Mouse (Mus musculus) olfactory bulb, adult 2 months (tissue): Measurements from ENCODE around the gene Cflar. TPM values are rescaled to one million over a fixed set of nuclear protein-coding genes. Genes with fewer than 3 reads are reported as not detected.

ENCODE experiments used
- H3K27ac ChIP-seq: fragments of 200-500 bp; 2 replicates; pipeline ENCODE4 v1.5.1; 2012; ENCODE audit warnings: low read depth, low read length; ENCODE audit not compliant: insufficient read depth
- H3K4me1 ChIP-seq: fragments of 200-500 bp; 2 replicates; pipeline ENCODE4 v1.6.1; 2012; ENCODE audit warnings: low read length; ENCODE audit not compliant: control insufficient read depth, insufficient read depth
- H3K4me3 ChIP-seq: fragments of 200-500 bp; 2 replicates; pipeline ENCODE4 v1.5.1; 2012; ENCODE audit warnings: mild to moderate bottlenecking, low read depth, low read length, moderate library complexity; ENCODE audit not compliant: insufficient read depth
- CTCF ChIP-seq: fragments of 200-500 bp; IDR thresholded peaks from 2 replicates; pipeline ENCODE4 v1.5.1; 2012; ENCODE audit warnings: low read depth, mild to moderate bottlenecking, low read length, moderate library complexity; ENCODE audit not compliant: insufficient read depth
- POLR2A ChIP-seq: fragments of 200-500 bp; IDR thresholded peaks from 2 replicates; pipeline ENCODE4 v1.6.1; 2012; ENCODE audit warnings: mild to moderate bottlenecking, low read depth, low read length, moderate library complexity; ENCODE audit not compliant: insufficient read depth
- WGBS: fragments of 180-500 bp; shearing (Covaris S2); methylation state at CpG from one replicate; pipeline ENCODE4 v1.1.7; 2018; 5-methylcytosine and 5-hydroxymethylcytosine counted together
- polyA plus RNA-seq: library from polyadenylated mRNA; stranded (reverse); fragments of >200 nt; gene quantifications from 2 replicates; pipeline ENCODE4 v1.2.4, GENCODE M21; 2012; ENCODE audit warnings: low replicate concordance; ENCODE audit not compliant: missing spikeins, insufficient read depth, insufficient read length

Cflar gene
- polyA plus RNA-seq, 1 experiment: not detected

- 91% methylated on average over 8 of the region's 8 CpGs for WGBS
- 0 out of 2 replicates have a peak, but pooled peaks cover 3% of the 10 kb centered on the region for H3K4me1 ChIP-seq
- H3K27ac ChIP-seq: no peak overlapping the region
- no peak overlapping the region for H3K4me3 ChIP-seq
- TF ChIP-seq POLR2A: no peak
- TF ChIP-seq CTCF: no peak
These were observed 6.4 kb downstream of the Cflar start for GRCm38 (mm10) chr1:58717589-58718270.

GRCm38 (mm10) chr1:58719356-58719945 is 8.1 kb downstream of the Cflar start:
- 85% methylated on average over 7 of the region's 7 CpGs for WGBS
- TF ChIP-seq POLR2A (no peak), CTCF (no peak)
- Histone ChIP-seq H3K27ac (no peak overlapping the region), H3K4me1 (no peaks in the 10 kb centered on the region), H3K4me3 (no peak overlapping the region)

- Histone ChIP-seq H3K4me3 (no peak overlapping the region), H3K27ac (no peak overlapping the region), H3K4me1 (no peaks in the 10 kb centered on the region)
- 92% methylated on average over 8 of the region's 8 CpGs for WGBS
- TF ChIP-seq POLR2A: no peak
- TF ChIP-seq CTCF: no peak
These were observed 8.8 kb downstream of the Cflar start for GRCm38 (mm10) chr1:58720090-58720489.

GRCm38 (mm10) chr1:58720988-58721387 is 9.7 kb downstream of the Cflar start:
- no peak for TF ChIP-seq CTCF
- TF ChIP-seq POLR2A: no peak
- H3K27ac ChIP-seq: no peak overlapping the region
- WGBS: 86% methylated on average over 4 of the region's 4 CpGs
- H3K4me3 ChIP-seq: no peak overlapping the region
- no peaks in the 10 kb centered on the region for H3K4me1 ChIP-seq

GRCm38 (mm10) chr1:58722115-58722938 is 11.0 kb downstream of the Cflar start:
- Histone ChIP-seq H3K4me1 (no peaks in the 10 kb centered on the region), H3K27ac (no peak overlapping the region), H3K4me3 (no peak overlapping the region)
- 88% methylated on average over 11 of the region's 11 CpGs for WGBS
- TF ChIP-seq CTCF: no peak
- TF ChIP-seq POLR2A: no peak

- TF ChIP-seq CTCF (no peak), POLR2A (no peak)
- Histone ChIP-seq H3K4me3 (no peak overlapping the region), H3K4me1 (no peaks in the 10 kb centered on the region), H3K27ac (no peak overlapping the region)
- 69% methylated on average over 7 of the region's 7 CpGs for WGBS
These were observed 11.9 kb downstream of the Cflar start for GRCm38 (mm10) chr1:58723062-58723808.

- TF ChIP-seq POLR2A (no peak), CTCF (no peak)
- H3K27ac ChIP-seq: no peak overlapping the region
- WGBS: 57% methylated on average over 7 of the region's 7 CpGs
These were observed 12.6 kb downstream of the Cflar start for GRCm38 (mm10) chr1:58723809-58724405.

GRCm38 (mm10) chr1:58724533-58724932 is 13.2 kb downstream of the Cflar start:
- no peak for TF ChIP-seq CTCF
- Histone ChIP-seq H3K27ac (no peak overlapping the region), H3K4me1 (no peaks in the 10 kb centered on the region), H3K4me3 (no peak overlapping the region)
- WGBS: 18% methylated on average over 9 of the region's 9 CpGs

More at GRCm38 (mm10) chr1:58723809-58724405, 12.6 kb downstream of the Cflar start:
- no peak overlapping the region for H3K4me3 ChIP-seq
- no peaks in the 10 kb centered on the region for H3K4me1 ChIP-seq
